Mouse (Mus musculus): ENCODE measurements at regions not wholly inside any gene's neighbourhood (a gene's known extent, or its start where the extent isn't known, plus 50 kb on each side); places are given as distances from the start of the nearest gene placed in this dataset.

DNA sequence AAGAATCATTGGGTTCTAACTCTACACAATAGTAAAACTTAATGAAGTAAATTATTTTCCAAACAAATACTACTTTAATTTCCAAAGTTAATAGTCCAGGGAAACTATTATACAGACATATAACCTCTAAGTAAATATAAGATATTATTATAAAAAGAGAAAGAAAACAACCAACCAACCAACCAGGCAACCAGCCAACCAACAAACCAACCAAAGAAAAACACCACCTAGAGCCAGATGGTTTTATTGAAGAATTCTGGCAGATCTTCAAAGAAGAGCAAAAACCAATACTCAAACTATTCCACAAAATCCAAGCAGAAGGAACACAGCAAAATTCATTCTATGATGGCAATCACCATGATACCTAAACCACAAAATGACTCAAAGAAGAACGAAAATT lies 1418.0 kb upstream of the Pabpc4l start:
- no peaks in the 10 kb centered on the region for H3K27me3 ChIP-seq
- H3K27ac ChIP-seq (replicated peaks), result no peak overlapping the region
- H3K9ac ChIP-seq (replicated peaks), result no peak overlapping the region
- 82% methylated on average over 1 of the region's 1 CpGs for whole genome bisulfite sequencing
- H3K9me3 ChIP-seq, result no peaks in the 10 kb centered on the region
- no peak overlapping the region for H3K4me3 ChIP-seq
- no peaks in the 10 kb centered on the region for H3K4me1 ChIP-seq
- ATAC-seq (replicated peaks), result no peak
- H3K36me3 ChIP-seq, result no peaks in the 10 kb centered on the region
- H3K4me2 ChIP-seq (replicated peaks), result no peak overlapping the region

DNA sequence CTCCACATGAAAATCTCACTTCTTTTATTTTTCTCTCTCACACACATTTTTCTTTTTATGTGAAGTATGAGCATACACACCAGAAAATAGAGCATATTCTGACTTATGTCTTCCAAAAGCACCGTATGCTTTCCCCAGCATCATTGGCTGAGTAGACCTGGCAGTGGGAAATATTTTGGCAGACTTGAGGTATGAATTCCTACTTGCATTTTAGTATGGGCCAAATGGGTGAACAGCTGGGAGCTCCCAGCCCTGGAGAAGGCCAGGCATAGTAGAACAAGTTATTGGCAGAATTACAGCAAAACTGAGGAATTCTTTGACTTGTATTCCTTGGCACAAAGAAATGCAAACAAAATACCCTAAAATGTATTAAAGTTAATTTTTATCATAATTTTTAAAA lies 1415.6 kb upstream of the Pabpc4l start:
- Histone ChIP-seq H3K27ac (replicated peaks) (no peak overlapping the region), H3K36me3 (no peaks in the 10 kb centered on the region), H3K4me2 (replicated peaks) (no peak overlapping the region), H3K9me3 (no peaks in the 10 kb centered on the region), H3K27me3 (no peaks in the 10 kb centered on the region), H3K9ac (replicated peaks) (no peak overlapping the region), H3K4me1 (no peaks in the 10 kb centered on the region), H3K4me3 (no peak overlapping the region)
- peak; percentile 93 for ATAC-seq (replicated peaks)
- 56% methylated on average over 1 of the region's 1 CpGs for WGBS

DNA sequence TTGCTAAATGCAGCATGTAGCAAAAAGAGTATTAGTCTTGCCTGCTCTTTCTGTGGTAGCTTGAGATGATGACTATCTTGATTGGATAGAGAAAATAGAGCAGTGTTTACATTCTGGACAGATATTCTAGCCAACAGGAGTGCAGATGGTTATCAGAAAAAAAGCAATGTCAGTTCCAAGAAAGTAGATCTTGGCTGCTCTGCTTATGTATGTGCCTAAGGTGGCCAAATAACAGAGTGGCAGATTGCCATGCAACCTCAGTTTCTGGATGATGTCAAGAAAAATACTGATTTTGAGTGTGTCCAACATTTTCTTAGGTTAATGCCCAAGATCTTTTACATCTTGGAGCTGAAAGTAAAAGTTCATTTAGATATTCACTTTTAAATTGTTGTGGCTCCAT lies 1397.6 kb upstream of the Pabpc4l start:
- Histone ChIP-seq H3K27ac (replicated peaks) (no peak overlapping the region), H3K27me3 (no peaks in the 10 kb centered on the region), H3K9ac (replicated peaks) (no peak overlapping the region), H3K9me3 (no peaks in the 10 kb centered on the region), H3K4me1 (no peaks in the 10 kb centered on the region), H3K4me2 (replicated peaks) (no peak overlapping the region), H3K4me3 (no peak overlapping the region), H3K36me3 (no peaks in the 10 kb centered on the region)
- ATAC-seq (replicated peaks), result peak; percentile 53; the same call in 1 of the 2 replicates

- Histone ChIP-seq H3K4me3 (no peak overlapping the region), H3K27ac (replicated peaks) (no peak overlapping the region), H3K4me2 (replicated peaks) (no peak overlapping the region), H3K9ac (replicated peaks) (no peak overlapping the region), H3K9me3 (no peaks in the 10 kb centered on the region), H3K36me3 (no peaks in the 10 kb centered on the region), H3K4me1 (no peaks in the 10 kb centered on the region), H3K27me3 (no peaks in the 10 kb centered on the region)
- ATAC-seq (replicated peaks), result no peak
- WGBS, result 59% methylated on average over 3 of the region's 3 CpGs
Measured at GRCm38 (mm10) chr3:47836541-47837240, 1388.7 kb upstream of the Pabpc4l start.

DNA sequence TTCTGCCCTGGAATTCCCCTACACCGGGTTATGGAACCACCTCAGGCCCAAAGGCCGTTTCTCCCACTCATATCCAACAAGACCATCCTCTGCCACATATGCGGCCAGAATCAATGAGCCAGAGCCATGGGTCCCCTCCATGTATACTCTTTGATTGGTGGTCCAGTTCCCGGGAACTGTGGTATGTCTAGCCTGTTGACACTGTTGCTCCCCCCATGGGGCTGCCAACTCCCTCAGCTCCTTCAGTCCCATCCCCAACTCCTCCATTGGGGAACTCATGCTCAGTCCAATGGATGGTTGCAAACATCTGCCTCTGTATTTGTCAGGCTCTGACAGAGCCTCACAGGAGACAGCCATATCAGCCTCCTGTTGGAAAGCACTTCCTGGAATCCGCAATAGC lies 1370.3 kb upstream of the Pabpc4l start:
- no peak overlapping the region for H3K27ac ChIP-seq (replicated peaks)
- WGBS, result 92% methylated on average over 5 of the region's 5 CpGs
- H3K4me2 ChIP-seq (replicated peaks), result no peak overlapping the region

DNA sequence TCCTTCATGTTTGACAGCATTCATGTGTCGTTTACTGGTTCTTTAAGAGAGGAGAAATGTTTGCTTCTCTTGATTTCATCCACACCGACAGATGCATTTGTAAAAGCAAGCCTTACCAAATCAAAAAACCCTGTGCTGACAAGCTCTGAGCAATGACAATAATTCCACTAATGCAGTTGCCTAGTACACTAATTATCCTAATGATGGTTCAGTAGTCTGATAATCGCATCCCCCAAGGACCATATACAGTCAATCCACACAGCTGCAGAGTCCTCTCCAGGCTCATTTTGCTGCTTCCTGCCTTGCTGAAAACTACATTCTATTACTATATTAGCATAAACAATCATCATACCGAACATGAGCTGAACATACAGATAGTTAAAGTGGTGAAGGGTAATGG lies 1369.5 kb upstream of the Pabpc4l start:
- no peak overlapping the region for H3K9ac ChIP-seq (replicated peaks)

More for the DNA sequence above, 1370.3 kb upstream of the Pabpc4l start:
- no peaks in the 10 kb centered on the region for H3K9me3 ChIP-seq
- no peaks in the 10 kb centered on the region for H3K27me3 ChIP-seq
- ATAC-seq (replicated peaks), result no peak
- no peak overlapping the region for H3K9ac ChIP-seq (replicated peaks)
- no peaks in the 10 kb centered on the region for H3K36me3 ChIP-seq
- H3K4me3 ChIP-seq, result no peak overlapping the region
- no peaks in the 10 kb centered on the region for H3K4me1 ChIP-seq

More for the DNA sequence above, 1369.5 kb upstream of the Pabpc4l start:
- 0 out of 2 replicates have a peak, but pooled peaks have one; percentile 26 for ATAC-seq (replicated peaks)
- no peak overlapping the region for H3K4me3 ChIP-seq
- no peak overlapping the region for H3K4me2 ChIP-seq (replicated peaks)
- WGBS, result 56% methylated on average over 4 of the region's 4 CpGs
- no peaks in the 10 kb centered on the region for H3K27me3 ChIP-seq
- no peaks in the 10 kb centered on the region for H3K4me1 ChIP-seq
- no peak overlapping the region for H3K27ac ChIP-seq (replicated peaks)
- H3K9me3 ChIP-seq, result no peaks in the 10 kb centered on the region
- H3K36me3 ChIP-seq, result no peaks in the 10 kb centered on the region

Measured in forebrain, embryonic 15.5 days (tissue).